Mouse (Mus musculus) limb, embryonic 12.5 days (tissue): ENCODE data around the gene Hrct1. TPM values are rescaled to one million over a fixed set of nuclear protein-coding genes. Genes with fewer than 3 reads are reported as not detected.

ENCODE experiments used
- ATAC-seq: fragments of 200-750 bp; cut with Nextera tagmentation; 2 replicates; pipeline ENCODE4 v1.8.0; 2017; ENCODE audit warnings: low read depth, moderate TSS enrichment; ENCODE audit not compliant: insufficient number of reproducible peaks, insufficient read depth, low FRiP score, low TSS enrichment
- H3K27ac ChIP-seq: fragments of 300-500 bp; sonication (generic); 2 replicates; pipeline ENCODE4 v1.5.1; 2016; ENCODE audit warnings: mild to moderate bottlenecking, moderate library complexity
- H3K27me3 ChIP-seq: fragments of 300-500 bp; sonication (generic); 2 replicates; pipeline ENCODE4 v1.6.1; 2016; ENCODE audit warnings: mild to moderate bottlenecking, moderate library complexity
- H3K36me3 ChIP-seq: fragments of 300-500 bp; sonication (generic); 2 replicates; pipeline ENCODE4 v1.6.1; 2016; ENCODE audit warnings: mild to moderate bottlenecking, moderate library complexity
- H3K4me1 ChIP-seq: fragments of 300-500 bp; sonication (generic); replicated peaks from 2 replicates; pipeline ENCODE4 v1.6.1; 2016
- H3K4me2 ChIP-seq: fragments of 300-500 bp; sonication (generic); 2 replicates; pipeline ENCODE4 v1.6.1; 2016; ENCODE audit warnings: mild to moderate bottlenecking, moderate library complexity
- H3K4me3 ChIP-seq: fragments of 300-500 bp; sonication (generic); replicated peaks from 2 replicates; pipeline ENCODE4 v1.5.1; 2016; ENCODE audit warnings: mild to moderate bottlenecking
- H3K9ac ChIP-seq: fragments of 300-500 bp; sonication (generic); replicated peaks from 2 replicates; pipeline ENCODE4 v1.6.1; 2016; ENCODE audit warnings: mild to moderate bottlenecking, moderate library complexity
- H3K9me3 ChIP-seq: fragments of 300-500 bp; sonication (generic); 2 replicates; pipeline ENCODE4 v1.6.1; 2016; ENCODE audit warnings: mild to moderate bottlenecking, moderate library complexity
- WGBS: fragments of 180-500 bp; shearing (Covaris S2); methylation state at CpG from one replicate; pipeline ENCODE4 v1.1.7; 2016; 5-methylcytosine and 5-hydroxymethylcytosine counted together
- polyA plus RNA-seq: library from polyadenylated mRNA; unstranded; fragments of >200 nt; fragmentation: Nextera tagmentation; extraction: Ambion mirVana; gene quantifications from 2 replicates; pipeline ENCODE4 v1.2.1, GENCODE M21; 2016

The Hrct1 gene
- polyA plus RNA-seq, 1 experiment from 2014 or later = 0.38 TPM

- Histone ChIP-seq H3K9me3 (no peaks in the 10 kb centered on the region), H3K36me3 (no peaks in the 10 kb centered on the region), H3K4me3 (no peak overlapping the region), H3K4me2 (no peak overlapping the region), H3K9ac (no peak overlapping the region), H3K27ac (no peak overlapping the region), H3K27me3 (0 out of 2 replicates have a peak, but pooled peaks cover 3% of the 10 kb centered on the region), H3K4me1 (no peaks in the 10 kb centered on the region)
- no peak for ATAC-seq
- WGBS = 87% methylated on average over 8 of the region's 8 CpGs
Measured at GRCm38 (mm10) chr4:43703851-43704250, 23.1 kb upstream of the Hrct1 start.

GRCm38 (mm10) chr4:43705991-43706390 is 21.0 kb upstream of the Hrct1 start:
- Histone ChIP-seq H3K4me1 (no peaks in the 10 kb centered on the region), H3K36me3 (no peaks in the 10 kb centered on the region), H3K4me2 (no peak overlapping the region), H3K27me3 (0 out of 2 replicates have a peak, but pooled peaks cover 3% of the 10 kb centered on the region), H3K9me3 (no peaks in the 10 kb centered on the region), H3K9ac (no peak overlapping the region), H3K4me3 (no peak overlapping the region), H3K27ac (no peak overlapping the region)
- 69% methylated on average over 13 of the region's 13 CpGs for WGBS
- ATAC-seq = no peak

GRCm38 (mm10) chr4:43709869-43710268 is 17.1 kb upstream of the Hrct1 start, which contains the start of gene Olfr71:
TSS of gene Olfr71 (minus strand) at chr4:43710255.
- Histone ChIP-seq H3K4me2 (no peak within 1 kb of the TSS), H3K4me1 (no peaks in the 10 kb centered on the region), H3K4me3 (no peak within 1 kb of the TSS), H3K9me3 (no peaks in the 10 kb centered on the region), H3K9ac (no peak within 1 kb of the TSS), H3K27ac (no peak within 1 kb of the TSS), H3K27me3 (0 out of 2 replicates have a peak, but pooled peaks cover 11% of the 10 kb centered on the region), H3K36me3 (no peaks in the 10 kb centered on the region)
- ATAC-seq = no peak
- WGBS = 74% methylated on average over 6 of the region's 6 CpGs

- Histone ChIP-seq H3K4me1 (no peaks in the 10 kb centered on the region), H3K27ac (no peak overlapping the region), H3K4me2 (no peak overlapping the region), H3K4me3 (no peak overlapping the region), H3K36me3 (no peaks in the 10 kb centered on the region), H3K27me3 (peaks cover 19% of the 10 kb centered on the region; the same call in 1 of the 2 replicates), H3K9ac (no peak overlapping the region), H3K9me3 (no peaks in the 10 kb centered on the region)
- no peak for ATAC-seq
- WGBS = 6% methylated on average over 2 of the region's 2 CpGs
Measured at GRCm38 (mm10) chr4:43711821-43712220, 15.2 kb upstream of the Hrct1 start.

GRCm38 (mm10) chr4:43713652-43714219 is 13.3 kb upstream of the Hrct1 start:
- no peak overlapping the region for H3K9ac ChIP-seq
- ATAC-seq = no peak
- no peaks in the 10 kb centered on the region for H3K36me3 ChIP-seq
- no peak overlapping the region for H3K4me2 ChIP-seq
- no peaks in the 10 kb centered on the region for H3K9me3 ChIP-seq
- H3K27ac ChIP-seq = no peak overlapping the region
- no peaks in the 10 kb centered on the region for H3K4me1 ChIP-seq
- 36% methylated on average over 7 of the region's 7 CpGs for WGBS
- H3K4me3 ChIP-seq = no peak overlapping the region
- peaks cover 19% of the 10 kb centered on the region; the same call in 1 of the 2 replicates for H3K27me3 ChIP-seq

GRCm38 (mm10) chr4:43720491-43721228 is 6.3 kb upstream of the Hrct1 start:
- Histone ChIP-seq H3K4me3 (no peak overlapping the region), H3K27me3 (0 out of 2 replicates have a peak, but pooled peaks cover 2% of the 10 kb centered on the region), H3K9ac (no peak overlapping the region), H3K4me2 (no peak overlapping the region), H3K9me3 (no peaks in the 10 kb centered on the region), H3K36me3 (no peaks in the 10 kb centered on the region), H3K27ac (no peak overlapping the region), H3K4me1 (peaks cover 7% of the 10 kb centered on the region)
- ATAC-seq = no peak
- WGBS = 55% methylated on average over 15 of the region's 16 CpGs

GRCm38 (mm10) chr4:43722191-43722590 is 4.8 kb upstream of the Hrct1 start:
- Histone ChIP-seq H3K4me3 (no peak overlapping the region), H3K4me1 (peaks cover 10% of the 10 kb centered on the region), H3K27me3 (no peaks in the 10 kb centered on the region), H3K9ac (no peak overlapping the region), H3K9me3 (no peaks in the 10 kb centered on the region), H3K36me3 (no peaks in the 10 kb centered on the region), H3K27ac (no peak overlapping the region), H3K4me2 (no peak overlapping the region)
- 91% methylated on average over 4 of the region's 4 CpGs for WGBS
- ATAC-seq = no peak

- no peaks in the 10 kb centered on the region for H3K9me3 ChIP-seq
Measured at GRCm38 (mm10) chr4:43724764-43725163, 2.2 kb upstream of the Hrct1 start.

GRCm38 (mm10) chr4:43726228-43726993 is 577 bp upstream of the Hrct1 start:
- WGBS = 70% methylated on average over 12 of the region's 12 CpGs
- H3K27ac ChIP-seq = no peak overlapping the region
- no peak for ATAC-seq
- no peak overlapping the region for H3K9ac ChIP-seq
- no peaks in the 10 kb centered on the region for H3K36me3 ChIP-seq
- H3K27me3 ChIP-seq = no peaks in the 10 kb centered on the region
- no peak overlapping the region for H3K4me3 ChIP-seq
- peaks cover 14% of the 10 kb centered on the region; the same call in 1 of the 2 replicates for H3K4me1 ChIP-seq
- no peaks in the 10 kb centered on the region for H3K9me3 ChIP-seq
- no peak overlapping the region for H3K4me2 ChIP-seq

More at GRCm38 (mm10) chr4:43724764-43725163, 2.2 kb upstream of the Hrct1 start:
- WGBS = 43% methylated on average over 1 of the region's 1 CpGs
- H3K4me2 ChIP-seq = no peak overlapping the region
- no peaks in the 10 kb centered on the region for H3K27me3 ChIP-seq
- no peak overlapping the region for H3K4me3 ChIP-seq
- no peak overlapping the region for H3K9ac ChIP-seq
- no peaks in the 10 kb centered on the region for H3K36me3 ChIP-seq
- H3K4me1 ChIP-seq = peaks cover 11% of the 10 kb centered on the region
- ATAC-seq = no peak
- H3K27ac ChIP-seq = no peak overlapping the region

GRCm38 (mm10) chr4:43727718-43728575 is 959 bp downstream of the Hrct1 start:
- no peaks in the 10 kb centered on the region for H3K9me3 ChIP-seq
- H3K27ac ChIP-seq = no peak overlapping the region
- ATAC-seq = no peak
- WGBS = 69% methylated on average over 7 of the region's 7 CpGs
- no peak overlapping the region for H3K4me2 ChIP-seq
- H3K9ac ChIP-seq = no peak overlapping the region
- H3K4me1 ChIP-seq = peaks cover 22% of the 10 kb centered on the region
- no peaks in the 10 kb centered on the region for H3K27me3 ChIP-seq
- H3K36me3 ChIP-seq = no peaks in the 10 kb centered on the region
- H3K4me3 ChIP-seq = no peak overlapping the region
